Mouse (Mus musculus) MEL (cell line): ENCODE data around the gene Zfp189.

ENCODE experiments used
- CTCF ChIP-seq, 3 experiments: IDR thresholded peaks in 2 of 3; conservative IDR thresholded peaks in 1 of 3; 2 replicates each; pipeline ENCODE4 v1.5.1; 2011 to 2012; ENCODE audit warnings: low read length in 3 of 3, low read depth in 2 of 3, mild to moderate bottlenecking in 2 of 3, improper control_type of control experiment in 1 of 3, inconsistent platforms in 1 of 3, mixed read lengths in 1 of 3, moderate library complexity in 1 of 3; ENCODE audit not compliant: control insufficient read depth in 1 of 3, insufficient read depth in 1 of 3, poor library complexity in 1 of 3, severe bottlenecking in 1 of 3
- EP300 ChIP-seq, 2 experiments: IDR thresholded peaks; 2 replicates each; pipeline ENCODE4 v1.6.1; 2011; ENCODE audit warnings: improper control_type of control experiment in 2 of 2, low read length in 2 of 2, low read depth in 1 of 2, mild to moderate bottlenecking in 1 of 2
- HCFC1 ChIP-seq: IDR thresholded peaks from 2 replicates; pipeline ENCODE4 v1.6.1; 2012; ENCODE audit warnings: low read depth, mild to moderate bottlenecking, inconsistent platforms, low read length, improper control_type of control experiment, moderate library complexity
- JUND ChIP-seq: IDR thresholded peaks from 2 replicates; pipeline ENCODE4 v1.6.1; 2011; ENCODE audit warnings: low read depth, mild to moderate bottlenecking, improper control_type of control experiment, low read length
- MAZ ChIP-seq: IDR thresholded peaks from 2 replicates; pipeline ENCODE4 v1.6.1; 2012; ENCODE audit warnings: low read depth, mild to moderate bottlenecking, inconsistent platforms, low read length, improper control_type of control experiment
- USF2 ChIP-seq, 2 experiments: IDR thresholded peaks; 2 replicates each; pipeline ENCODE4 v1.6.1; 2011 to 2012; ENCODE audit warnings: improper control_type of control experiment in 2 of 2, low read length in 2 of 2, borderline replicate concordance in 1 of 2, inconsistent platforms in 1 of 2, low read depth in 1 of 2, mild to moderate bottlenecking in 1 of 2; ENCODE audit not compliant: insufficient read depth in 1 of 2

GRCm38 (mm10) chr4:49485442-49485841, 35.5 kb upstream of the Zfp189 start:
- TF ChIP-seq CTCF (IDR thresholded peaks at IDR 0.05 in 2 of 3, conservative IDR thresholded peaks at IDR 0.05 in 1 of 3; ENCODE audit: control insufficient read depth in 1 of 3, insufficient read depth in 1 of 3, low read depth in 2 of 3, low read length in 3 of 3, poor library complexity in 1 of 3, severe bottlenecking in 1 of 3) (no peak), USF2 (IDR thresholded peaks at IDR 0.05; ENCODE audit: borderline replicate concordance in 1 of 2, insufficient read depth in 1 of 2, low read depth in 1 of 2, low read length in 2 of 2) (no peak), HCFC1 (no peak), JUND (no peak), EP300 (IDR thresholded peaks at IDR 0.05; ENCODE audit: low read depth in 1 of 2, low read length in 2 of 2) (no peak), MAZ (no peak)
